Mouse (Mus musculus) embryonic facial prominence, embryonic 13.5 days (tissue): ENCODE measurements around the gene Slc25a11. TPM values are rescaled to one million over a fixed set of nuclear protein-coding genes. Genes with fewer than 3 reads are reported as not detected.

Experiments used
- ATAC-seq: fragments of 200-750 bp; cut with Nextera tagmentation; 2 replicates; pipeline ENCODE4 v1.8.0; 2017; ENCODE audit warnings: low read depth; ENCODE audit not compliant: insufficient number of reproducible peaks, insufficient read depth, low FRiP score, low TSS enrichment
- H3K27ac ChIP-seq: fragments of 300-500 bp; sonication (generic); 2 replicates; pipeline ENCODE4 v1.5.1; 2015; ENCODE audit warnings: moderate library complexity, mild to moderate bottlenecking, inconsistent platforms
- H3K27me3 ChIP-seq: fragments of 300-500 bp; sonication (generic); 2 replicates; pipeline ENCODE4 v1.6.1; 2015; ENCODE audit warnings: mild to moderate bottlenecking, inconsistent platforms
- H3K36me3 ChIP-seq: fragments of 300-500 bp; sonication (generic); 2 replicates; pipeline ENCODE4 v1.6.1; 2015; ENCODE audit warnings: mild to moderate bottlenecking, inconsistent platforms
- H3K4me1 ChIP-seq: fragments of 300-500 bp; sonication (generic); 2 replicates; pipeline ENCODE4 v1.6.1; 2015; ENCODE audit warnings: inconsistent platforms
- H3K4me2 ChIP-seq: fragments of 300-500 bp; sonication (generic); 2 replicates; pipeline ENCODE4 v1.6.1; 2015; ENCODE audit warnings: moderate library complexity, mild to moderate bottlenecking, inconsistent platforms
- H3K4me3 ChIP-seq: fragments of 300-500 bp; sonication (generic); 2 replicates; pipeline ENCODE4 v1.5.1; 2015; ENCODE audit warnings: mild to moderate bottlenecking, inconsistent platforms
- H3K9ac ChIP-seq: fragments of 300-500 bp; sonication (generic); 2 replicates; pipeline ENCODE4 v1.6.1; 2015; ENCODE audit warnings: mild to moderate bottlenecking, inconsistent platforms
- H3K9me3 ChIP-seq: fragments of 300-500 bp; sonication (generic); 2 replicates; pipeline ENCODE4 v1.6.1; 2016; ENCODE audit warnings: inconsistent platforms
- WGBS: fragments of 180-500 bp; shearing (Covaris S2); methylation state at CpG from one replicate; pipeline ENCODE4 v1.1.7; 2015; ENCODE audit warnings: mixed read lengths; 5-methylcytosine and 5-hydroxymethylcytosine counted together
- polyA plus RNA-seq: library from polyadenylated mRNA; unstranded; fragments of >200 nt; fragmentation: Nextera tagmentation; extraction: Ambion mirVana; gene quantifications from 2 replicates; pipeline ENCODE4 v1.2.1, GENCODE M21; 2015

Slc25a11 gene
- polyA plus RNA-seq, 1 experiment from 2014 or later: 170 TPM

GRCm38 (mm10) chr11:70666687-70667086 lies 19.4 kb upstream of the Slc25a11 start:
- H3K27me3 ChIP-seq: no peaks in the 10 kb centered on the region
- 96% methylated on average over 8 of the region's 8 CpGs for WGBS

GRCm38 (mm10) chr11:70664741-70665140 lies 17.5 kb upstream of the Slc25a11 start:
- no peak overlapping the region for H3K27ac ChIP-seq
- no peaks in the 10 kb centered on the region for H3K27me3 ChIP-seq
- no peak for ATAC-seq
- no peak overlapping the region for H3K4me3 ChIP-seq
- peaks cover 61% of the 10 kb centered on the region for H3K36me3 ChIP-seq
- H3K4me2 ChIP-seq: no peak overlapping the region
- no peaks in the 10 kb centered on the region for H3K9me3 ChIP-seq
- no peak overlapping the region for H3K9ac ChIP-seq
- WGBS: 92% methylated on average over 9 of the region's 9 CpGs
- H3K4me1 ChIP-seq: peaks cover 14% of the 10 kb centered on the region

More at GRCm38 (mm10) chr11:70666687-70667086, 19.4 kb upstream of the Slc25a11 start:
- Histone ChIP-seq H3K27ac (no peak overlapping the region), H3K4me2 (no peak overlapping the region), H3K9ac (no peak overlapping the region), H3K36me3 (peaks cover 51% of the 10 kb centered on the region), H3K9me3 (no peaks in the 10 kb centered on the region), H3K4me3 (no peak overlapping the region), H3K4me1 (peaks cover 30% of the 10 kb centered on the region)
- no peak for ATAC-seq

GRCm38 (mm10) chr11:70663957-70664356 lies 16.7 kb upstream of the Slc25a11 start:
- 88% methylated on average over 6 of the region's 6 CpGs for WGBS
- ATAC-seq: no peak

GRCm38 (mm10) chr11:70663101-70663500 lies 15.8 kb upstream of the Slc25a11 start:
- Histone ChIP-seq H3K9ac (no peak overlapping the region), H3K9me3 (no peaks in the 10 kb centered on the region), H3K36me3 (peaks cover 61% of the 10 kb centered on the region), H3K4me1 (peaks cover 21% of the 10 kb centered on the region), H3K27me3 (no peaks in the 10 kb centered on the region), H3K4me2 (no peak overlapping the region), H3K4me3 (no peak overlapping the region), H3K27ac (no peak overlapping the region)
- ATAC-seq: no peak
- WGBS: 90% methylated on average over 8 of the region's 8 CpGs

More at GRCm38 (mm10) chr11:70663957-70664356, 16.7 kb upstream of the Slc25a11 start:
- H3K36me3 ChIP-seq: peaks cover 61% of the 10 kb centered on the region
- no peak overlapping the region for H3K9ac ChIP-seq
- H3K4me1 ChIP-seq: peaks cover 14% of the 10 kb centered on the region
- no peak overlapping the region for H3K4me2 ChIP-seq
- H3K27ac ChIP-seq: no peak overlapping the region
- H3K4me3 ChIP-seq: no peak overlapping the region
- H3K9me3 ChIP-seq: no peaks in the 10 kb centered on the region
- no peaks in the 10 kb centered on the region for H3K27me3 ChIP-seq

GRCm38 (mm10) chr11:70660571-70660970 lies 13.3 kb upstream of the Slc25a11 start:
- H3K36me3 ChIP-seq: peaks cover 50% of the 10 kb centered on the region
- peaks cover 33% of the 10 kb centered on the region for H3K4me1 ChIP-seq
- H3K4me3 ChIP-seq: no peak overlapping the region
- 87% methylated on average over 8 of the region's 8 CpGs for WGBS
- ATAC-seq: no peak
- no peak overlapping the region for H3K9ac ChIP-seq
- H3K9me3 ChIP-seq: no peaks in the 10 kb centered on the region
- no peak overlapping the region for H3K27ac ChIP-seq
- no peaks in the 10 kb centered on the region for H3K27me3 ChIP-seq
- H3K4me2 ChIP-seq: no peak overlapping the region

GRCm38 (mm10) chr11:70658942-70659341 lies 11.7 kb upstream of the Slc25a11 start:
- H3K36me3 ChIP-seq: peaks cover 34% of the 10 kb centered on the region
- H3K4me1 ChIP-seq: peaks cover 34% of the 10 kb centered on the region
- no peak overlapping the region for H3K4me3 ChIP-seq
- no peaks in the 10 kb centered on the region for H3K9me3 ChIP-seq
- peak overlapping the region; percentile 14; the same call in 1 of the 2 replicates for H3K27ac ChIP-seq
- no peaks in the 10 kb centered on the region for H3K27me3 ChIP-seq
- 0 out of 2 replicates have a peak overlapping the region, but pooled peaks have one; percentile 100 for H3K9ac ChIP-seq
- no peak for ATAC-seq
- 69% methylated on average over 8 of the region's 8 CpGs for whole genome bisulfite sequencing
- 0 out of 2 replicates have a peak overlapping the region, but pooled peaks have one; percentile 5 for H3K4me2 ChIP-seq

- no peak overlapping the region for H3K4me3 ChIP-seq
- H3K9ac ChIP-seq: 0 out of 2 replicates have a peak overlapping the region, but pooled peaks have one; percentile 100
Observed at GRCm38 (mm10) chr11:70658521-70658920, 11.2 kb upstream of the Slc25a11 start.

GRCm38 (mm10) chr11:70657991-70658390 lies 10.7 kb upstream of the Slc25a11 start:
- Histone ChIP-seq H3K27ac (peak overlapping the region; percentile 14; the same call in 1 of the 2 replicates), H3K4me3 (no peak overlapping the region), H3K4me2 (0 out of 2 replicates have a peak overlapping the region, but pooled peaks have one; percentile 97), H3K9me3 (no peaks in the 10 kb centered on the region), H3K4me1 (peaks cover 35% of the 10 kb centered on the region), H3K9ac (0 out of 2 replicates have a peak overlapping the region, but pooled peaks have one; percentile 100), H3K27me3 (no peaks in the 10 kb centered on the region), H3K36me3 (peaks cover 24% of the 10 kb centered on the region)
- ATAC-seq: no peak
- WGBS: 47% methylated on average over 9 of the region's 9 CpGs

More at GRCm38 (mm10) chr11:70658521-70658920, 11.2 kb upstream of the Slc25a11 start:
- Histone ChIP-seq H3K27me3 (no peaks in the 10 kb centered on the region), H3K27ac (peak overlapping the region; percentile 14; the same call in 1 of the 2 replicates), H3K4me1 (peaks cover 34% of the 10 kb centered on the region), H3K4me2 (0 out of 2 replicates have a peak overlapping the region, but pooled peaks have one; percentile 5), H3K9me3 (no peaks in the 10 kb centered on the region), H3K36me3 (peaks cover 29% of the 10 kb centered on the region)
- 76% methylated on average over 5 of the region's 5 CpGs for WGBS
- ATAC-seq: no peak

- ATAC-seq: no peak
- WGBS: 44% methylated on average over 6 of the region's 6 CpGs
Observed at GRCm38 (mm10) chr11:70657573-70657972, 10.3 kb upstream of the Slc25a11 start.

GRCm38 (mm10) chr11:70656964-70657363 lies 9.7 kb upstream of the Slc25a11 start, which contains the start of gene Eno3:
TSS of gene Eno3 (plus strand) at chr11:70657202.
- H3K36me3 ChIP-seq: peaks cover 24% of the 10 kb centered on the region
- ATAC-seq: no peak
- peak within 1 kb of the TSS; percentile 100 for H3K9ac ChIP-seq
- H3K27ac ChIP-seq: peak within 1 kb of the TSS; percentile 97
- peak within 1 kb of the TSS; percentile 97 for H3K4me2 ChIP-seq
- 12% methylated on average over 3 of the region's 3 CpGs for WGBS
- H3K4me1 ChIP-seq: peaks cover 46% of the 10 kb centered on the region
- no peaks in the 10 kb centered on the region for H3K27me3 ChIP-seq
- H3K9me3 ChIP-seq: no peaks in the 10 kb centered on the region
- H3K4me3 ChIP-seq: peak within 1 kb of the TSS; percentile 100

More at GRCm38 (mm10) chr11:70657573-70657972, 10.3 kb upstream of the Slc25a11 start:
- Histone ChIP-seq H3K36me3 (peaks cover 24% of the 10 kb centered on the region), H3K9ac (peak overlapping the region; percentile 100; the same call in 1 of the 2 replicates), H3K4me3 (no peak overlapping the region), H3K27ac (peak overlapping the region; percentile 97), H3K4me1 (peaks cover 39% of the 10 kb centered on the region), H3K27me3 (no peaks in the 10 kb centered on the region), H3K4me2 (peak overlapping the region; percentile 97; the same call in 1 of the 2 replicates), H3K9me3 (no peaks in the 10 kb centered on the region)

GRCm38 (mm10) chr11:70656456-70656927 lies 9.2 kb upstream of the Slc25a11 start:
- H3K9ac ChIP-seq: peak overlapping the region; percentile 100
- peaks cover 49% of the 10 kb centered on the region for H3K4me1 ChIP-seq
- H3K36me3 ChIP-seq: peaks cover 25% of the 10 kb centered on the region
- WGBS: 5% methylated on average over 16 of the region's 16 CpGs
- H3K4me2 ChIP-seq: peak overlapping the region; percentile 97
- H3K4me3 ChIP-seq: peak overlapping the region; percentile 100
- no peaks in the 10 kb centered on the region for H3K27me3 ChIP-seq
- 0 out of 2 replicates have a peak, but pooled peaks have one; percentile 17 for ATAC-seq
- H3K27ac ChIP-seq: peak overlapping the region; percentile 97
- H3K9me3 ChIP-seq: no peaks in the 10 kb centered on the region
